Mouse (Mus musculus): Measurements from ENCODE around the gene Gpc6.

The Gpc6 gene

GRCm38 (mm10) chr14:117605750-117606149 is 680.6 kb downstream of the Gpc6 start:
- no peak for DNase-seq (ENCODE audit: extremely low spot score)

GRCm38 (mm10) chr14:117611113-117611512 is 686.0 kb downstream of the Gpc6 start:
- DNase-seq (ENCODE audit: extremely low spot score): no peak

- no peak for DNase-seq (ENCODE audit: extremely low spot score)
Measured at GRCm38 (mm10) chr14:117625100-117625710, 700.1 kb downstream of the Gpc6 start.

- DNase-seq (ENCODE audit: extremely low spot score): no peak
Measured at GRCm38 (mm10) chr14:117634238-117634940, 709.3 kb downstream of the Gpc6 start.

- no peak for DNase-seq (ENCODE audit: extremely low spot score)
Measured at GRCm38 (mm10) chr14:117641853-117642252, 716.7 kb downstream of the Gpc6 start.

- no peak for DNase-seq (ENCODE audit: extremely low spot score)
Measured at GRCm38 (mm10) chr14:117643069-117643468, 718.0 kb downstream of the Gpc6 start.

GRCm38 (mm10) chr14:117648199-117648960 is 723.3 kb downstream of the Gpc6 start:
- peak; percentile 15 for DNase-seq (ENCODE audit: extremely low spot score)

- no peak for DNase-seq (ENCODE audit: extremely low spot score)
Measured at GRCm38 (mm10) chr14:117650141-117650540, 725.0 kb downstream of the Gpc6 start.

GRCm38 (mm10) chr14:117651271-117651670 is 726.2 kb downstream of the Gpc6 start:
- DNase-seq (ENCODE audit: extremely low spot score): no peak

- no peak for DNase-seq (ENCODE audit: extremely low spot score)
Measured at GRCm38 (mm10) chr14:117651938-117652337, 726.8 kb downstream of the Gpc6 start.

- no peak for DNase-seq (ENCODE audit: extremely low spot score)
Measured at GRCm38 (mm10) chr14:117655382-117655781, 730.3 kb downstream of the Gpc6 start.

GRCm38 (mm10) chr14:117659198-117659761 is 734.2 kb downstream of the Gpc6 start:
- no peak for DNase-seq (ENCODE audit: extremely low spot score)

- no peak for DNase-seq (ENCODE audit: extremely low spot score)
Measured at GRCm38 (mm10) chr14:117662261-117662660, 737.1 kb downstream of the Gpc6 start.

GRCm38 (mm10) chr14:117664796-117665195 is 739.7 kb downstream of the Gpc6 start:
- DNase-seq (ENCODE audit: extremely low spot score): no peak

- DNase-seq (ENCODE audit: extremely low spot score): no peak
Measured at GRCm38 (mm10) chr14:117666126-117666525, 741.0 kb downstream of the Gpc6 start.

GRCm38 (mm10) chr14:117673541-117673940 is 748.4 kb downstream of the Gpc6 start:
- no peak for DNase-seq (ENCODE audit: extremely low spot score)

- no peak for DNase-seq (ENCODE audit: extremely low spot score)
Measured at GRCm38 (mm10) chr14:117674482-117674881, 749.4 kb downstream of the Gpc6 start.

- no peak for DNase-seq (ENCODE audit: extremely low spot score)
Measured at GRCm38 (mm10) chr14:117679926-117680325, 754.8 kb downstream of the Gpc6 start.

- peak; percentile 35 for DNase-seq (ENCODE audit: extremely low spot score)
Measured at GRCm38 (mm10) chr14:117681321-117681921, 756.3 kb downstream of the Gpc6 start.

GRCm38 (mm10) chr14:117683149-117683548 is 758.0 kb downstream of the Gpc6 start:
- no peak for DNase-seq (ENCODE audit: extremely low spot score)

GRCm38 (mm10) chr14:117689848-117690247 is 764.7 kb downstream of the Gpc6 start:
- DNase-seq (ENCODE audit: extremely low spot score): no peak

- DNase-seq (ENCODE audit: extremely low spot score): no peak
Measured at GRCm38 (mm10) chr14:117695565-117695964, 770.5 kb downstream of the Gpc6 start.

Data from embryo, embryonic 9.5 days (tissue).